In the genomic region with DNA sequence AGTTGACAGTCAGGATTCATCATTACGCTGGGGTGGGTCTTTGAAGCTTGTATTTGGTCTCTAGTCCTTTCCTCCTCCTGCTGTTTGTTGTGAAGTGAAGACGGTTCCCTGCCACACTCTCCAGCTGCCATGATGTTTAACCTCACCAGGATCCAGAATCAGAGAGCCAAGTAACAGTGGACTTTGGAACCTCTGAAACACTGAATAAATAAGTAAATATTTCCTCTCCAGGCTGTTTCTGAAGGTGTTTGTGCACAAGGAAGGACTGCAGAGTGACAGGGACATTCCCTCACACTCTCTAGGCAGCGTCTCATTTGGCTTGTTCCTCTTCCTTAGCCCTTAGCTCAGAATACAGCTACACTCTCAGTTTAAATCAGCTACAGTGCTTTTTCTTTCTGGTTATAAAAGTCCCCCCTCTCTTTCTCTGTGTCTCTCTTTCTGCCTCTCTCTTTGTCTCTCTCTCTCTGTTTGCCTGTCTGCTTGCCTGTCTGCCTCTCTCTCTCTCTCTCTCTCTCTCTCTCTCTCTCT, we compare ENCODE assay signal across 1 mouse cellular context.
TF ChIP-seq lines count a peak whose summit lies in the region.

No protein-coding gene starts in this region.

TF ChIP-seq in CH12.LX, 34 proteins besides CTCF, POLR2A, EP300 and RAD21 (continued from another document):
- TF ChIP-seq SMC3 (IDR thresholded peaks at IDR 0.05; ENCODE audit: low read depth, low read length) (no peak), ZNF384 (IDR thresholded peaks at IDR 0.05; ENCODE audit: low read depth, low read length) (no peak), MYC (IDR thresholded peaks at IDR 0.05; ENCODE audit: low read depth, low read length) (no peak), ZMIZ1 (IDR thresholded peaks at IDR 0.05; ENCODE audit: low read depth, low read length) (no peak), GABPA (IDR thresholded peaks at IDR 0.05; ENCODE audit: insufficient replicate concordance, low read depth, low read length) (no peak), NRF1 (IDR thresholded peaks at IDR 0.05; ENCODE audit: low read depth, low read length) (no peak), ZC3H11A (IDR thresholded peaks at IDR 0.05; ENCODE audit: low read depth, low read length) (no peak), PAX5 (IDR thresholded peaks at IDR 0.05; ENCODE audit: low read length) (no peak)
